Mouse (Mus musculus) embryo, embryonic 11.5 days (tissue): ENCODE data around the gene Naif1.

Experiments used
- DNase-seq: peaks from one replicate; pipeline ENCODE4 v3.0.0-alpha.2; 2012; ENCODE audit warnings: low read depth, low spot score

Gene Naif1

DNA sequence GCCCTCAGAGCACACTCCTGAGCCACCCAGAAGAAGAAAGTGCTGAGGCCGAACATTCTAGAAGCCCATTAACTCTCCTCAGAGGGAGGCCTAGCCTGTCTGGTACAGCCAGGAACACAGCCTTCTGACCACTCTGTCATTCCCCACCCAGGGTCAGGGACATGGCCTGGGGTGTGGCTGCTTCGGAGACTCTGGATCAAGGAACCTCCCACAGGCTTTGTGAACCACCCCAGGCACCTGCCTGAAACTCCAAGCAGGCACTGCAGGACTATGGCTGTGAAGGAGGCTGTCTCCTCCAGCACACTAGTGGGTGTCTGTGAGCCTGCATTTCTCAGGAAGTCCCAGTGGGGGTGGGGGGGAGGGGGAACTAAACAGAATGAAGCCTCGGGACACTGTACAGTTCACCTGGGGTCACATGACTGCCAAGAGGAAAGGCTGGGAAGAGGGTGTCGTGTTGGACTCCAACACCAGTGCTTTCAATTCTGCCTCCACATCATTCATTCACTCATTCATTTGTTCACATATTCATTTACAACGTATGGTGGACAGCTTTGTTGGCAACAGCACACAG is 51.6 kb downstream of the Naif1 start:
- no peak for DNase-seq

DNA sequence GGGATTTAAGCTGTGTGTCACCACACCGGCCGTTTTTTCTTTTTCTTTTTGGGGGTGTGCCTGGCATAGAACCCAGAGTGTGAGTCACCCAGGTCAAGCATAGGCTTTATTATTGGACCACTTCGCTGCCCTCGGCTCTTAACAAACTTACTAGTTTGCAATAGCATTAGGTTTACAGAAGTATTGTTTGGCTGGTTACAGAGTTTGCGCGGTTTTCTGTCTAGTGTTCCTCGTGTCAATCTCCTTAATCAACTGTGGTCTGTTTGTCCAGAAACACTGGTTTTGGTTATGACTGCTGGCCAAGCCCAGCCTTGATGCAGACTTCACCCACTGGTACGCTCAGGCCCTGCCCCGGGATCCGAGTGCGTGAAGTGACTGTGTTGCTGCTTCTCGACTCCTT is 52.6 kb downstream of the Naif1 start:
- no peak for DNase-seq

DNA sequence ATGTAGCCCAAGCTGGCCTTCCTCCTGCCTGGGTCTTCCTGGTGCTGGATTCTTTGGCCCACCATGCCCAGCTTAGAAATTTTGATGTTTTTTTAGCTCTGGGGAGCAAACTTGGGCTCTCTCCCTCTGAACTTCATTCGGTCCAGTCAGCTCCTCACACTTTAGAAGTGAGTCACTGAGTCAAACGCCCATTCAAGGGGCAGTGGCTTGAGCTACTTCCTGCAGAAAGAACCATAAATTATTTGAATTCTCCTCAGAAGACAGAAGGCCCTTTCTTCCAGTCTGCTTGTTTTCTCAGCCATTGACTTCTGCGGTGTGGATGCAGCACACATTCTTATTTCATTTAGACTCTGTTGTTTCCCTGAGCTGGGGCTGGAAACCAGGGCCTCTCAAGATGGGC is 53.3 kb downstream of the Naif1 start:
- no peak for DNase-seq

DNA sequence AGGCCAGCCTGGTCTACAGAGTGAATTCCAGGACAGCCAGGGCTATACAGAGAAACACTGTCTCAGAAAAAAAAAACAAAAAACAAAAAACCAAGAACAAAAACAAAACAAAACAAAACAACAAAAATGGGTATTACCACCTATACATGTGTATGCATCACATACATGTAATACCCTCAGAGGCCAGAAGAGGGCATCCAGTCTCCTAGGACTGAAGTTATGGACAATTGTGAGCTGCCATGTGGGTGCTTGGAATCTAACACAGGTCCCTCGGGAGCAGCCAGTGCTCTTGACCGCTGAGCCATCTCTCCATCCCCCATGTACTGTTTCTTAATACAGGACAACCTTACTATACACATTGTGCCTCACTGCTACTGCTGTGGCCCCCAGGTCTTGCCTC is 55.3 kb downstream of the Naif1 start:
- DNase-seq, result no peak
